Mouse (Mus musculus) lung, postnatal 0 days (tissue): ENCODE measurements around the gene Nck2. TPM values are rescaled to one million over a fixed set of nuclear protein-coding genes. Genes with fewer than 3 reads are reported as not detected.

ENCODE experiments used
- ATAC-seq: fragments of 200-750 bp; cut with Nextera tagmentation; 2 replicates; pipeline ENCODE4 v1.8.0; 2017; ENCODE audit warnings: moderate library complexity
- DNase-seq: peaks from one replicate; pipeline ENCODE4 v3.0.0-alpha.2; 2016; ENCODE audit warnings: low spot score
- H3K27ac ChIP-seq: fragments of 300-500 bp; sonication (generic); 2 replicates; pipeline ENCODE4 v1.5.1; 2014; ENCODE audit warnings: antibody characterized with exemption, mild to moderate bottlenecking, low read length, mixed read lengths
- H3K27me3 ChIP-seq: fragments of 300-500 bp; sonication (generic); replicated peaks from 2 replicates; pipeline ENCODE4 v1.6.1; 2014; ENCODE audit warnings: low read length, mixed read lengths; ENCODE audit not compliant: insufficient read depth
- H3K36me3 ChIP-seq: fragments of 300-500 bp; sonication (generic); 2 replicates; pipeline ENCODE4 v1.6.1; 2014; ENCODE audit warnings: low read length, mixed read lengths; ENCODE audit not compliant: insufficient read depth
- H3K4me1 ChIP-seq: fragments of 300-500 bp; sonication (generic); 2 replicates; pipeline ENCODE4 v1.6.1; 2014; ENCODE audit warnings: antibody characterized with exemption, low read depth, low read length, mixed read lengths; ENCODE audit not compliant: insufficient read depth
- H3K4me2 ChIP-seq: fragments of 300-500 bp; sonication (generic); replicated peaks from 2 replicates; pipeline ENCODE4 v1.6.1; 2014; ENCODE audit warnings: low read depth, mild to moderate bottlenecking, low read length, moderate library complexity, mixed read lengths
- H3K4me3 ChIP-seq: fragments of 300-500 bp; sonication (generic); 2 replicates; pipeline ENCODE4 v1.5.1; 2014; ENCODE audit warnings: low read depth, low read length
- H3K9ac ChIP-seq: fragments of 300-500 bp; sonication (generic); replicated peaks from 2 replicates; pipeline ENCODE4 v1.6.1; 2014; ENCODE audit warnings: low read depth, mild to moderate bottlenecking
- H3K9me3 ChIP-seq: fragments of 300-500 bp; sonication (generic); 2 replicates; pipeline ENCODE4 v1.6.1; 2016; ENCODE audit warnings: low read length, mixed read lengths
- CTCF ChIP-seq: IDR thresholded peaks from 2 replicates; pipeline ENCODE4 v1.5.1; 2016; ENCODE audit warnings: antibody characterized with exemption, mild to moderate bottlenecking
- EP300 ChIP-seq: IDR thresholded peaks from 2 replicates; pipeline ENCODE4 v1.6.1; 2016; ENCODE audit warnings: antibody characterized with exemption, mild to moderate bottlenecking, control low read depth
- WGBS: fragments of 180-500 bp; shearing (Covaris S2); extraction: QIAGEN DNeasy Blood & Tissue Kit; methylation state at CpG from one replicate; pipeline ENCODE4 v1.1.7; 2014; 5-methylcytosine and 5-hydroxymethylcytosine counted together
- polyA plus RNA-seq: library from polyadenylated mRNA; unstranded; fragments of >200 nt; fragmentation: Nextera tagmentation; extraction: Ambion mirVana; gene quantifications from 2 replicates; pipeline ENCODE4 v1.2.1, GENCODE M21; 2015

The Nck2 gene
- polyA plus RNA-seq, 1 experiment from 2014 or later: 34.0 TPM

- H3K9me3 ChIP-seq: no peaks in the 10 kb centered on the region
- H3K27ac ChIP-seq: no peak overlapping the region
- DNase-seq: no peak
- no peaks in the 10 kb centered on the region; the same call in 1 of the 2 replicates for H3K4me1 ChIP-seq
- no peaks in the 10 kb centered on the region for H3K36me3 ChIP-seq
- WGBS: 38% methylated on average over 4 of the region's 4 CpGs
- no peak overlapping the region for H3K4me2 ChIP-seq
- H3K27me3 ChIP-seq: no peaks in the 10 kb centered on the region
- H3K9ac ChIP-seq: no peak overlapping the region
- no peak for ATAC-seq
- H3K4me3 ChIP-seq: no peak overlapping the region
- TF ChIP-seq EP300: no peak
- TF ChIP-seq CTCF: no peak
Measured at GRCm38 (mm10) chr1:43594738-43595137, 150.4 kb downstream of the Nck2 start.

- Histone ChIP-seq H3K36me3 (no peaks in the 10 kb centered on the region), H3K27ac (no peak overlapping the region), H3K4me2 (no peak overlapping the region), H3K4me1 (no peaks in the 10 kb centered on the region), H3K9me3 (no peaks in the 10 kb centered on the region), H3K27me3 (no peaks in the 10 kb centered on the region), H3K4me3 (no peak overlapping the region), H3K9ac (no peak overlapping the region)
- TF ChIP-seq EP300: no peak
- TF ChIP-seq CTCF: no peak
- no peak for ATAC-seq
- no peak for DNase-seq
Measured at GRCm38 (mm10) chr1:43597731-43598130, 153.4 kb downstream of the Nck2 start.

GRCm38 (mm10) chr1:43599483-43599882, 155.1 kb downstream of the Nck2 start:
- H3K27ac ChIP-seq: no peak overlapping the region
- no peak overlapping the region for H3K4me3 ChIP-seq
- no peak overlapping the region for H3K4me2 ChIP-seq
- H3K4me1 ChIP-seq: no peaks in the 10 kb centered on the region
- no peaks in the 10 kb centered on the region for H3K36me3 ChIP-seq
- no peaks in the 10 kb centered on the region for H3K27me3 ChIP-seq
- no peak overlapping the region for H3K9ac ChIP-seq
- DNase-seq: no peak
- TF ChIP-seq CTCF (no peak), EP300 (no peak)
- no peaks in the 10 kb centered on the region for H3K9me3 ChIP-seq
- no peak for ATAC-seq

GRCm38 (mm10) chr1:43601054-43601453, 156.7 kb downstream of the Nck2 start:
- Histone ChIP-seq H3K27ac (no peak overlapping the region), H3K27me3 (no peaks in the 10 kb centered on the region), H3K4me2 (no peak overlapping the region), H3K9ac (no peak overlapping the region), H3K4me3 (no peak overlapping the region), H3K4me1 (no peaks in the 10 kb centered on the region), H3K36me3 (no peaks in the 10 kb centered on the region), H3K9me3 (no peaks in the 10 kb centered on the region)
- TF ChIP-seq EP300: no peak
- no peak for TF ChIP-seq CTCF
- DNase-seq (no peak), ATAC-seq (no peak)
- WGBS: 30% methylated on average over 8 of the region's 8 CpGs

GRCm38 (mm10) chr1:43615948-43616347, 171.6 kb downstream of the Nck2 start:
- no peak for DNase-seq

More at GRCm38 (mm10) chr1:43615948-43616347, 171.6 kb downstream of the Nck2 start:
- no peak overlapping the region for H3K4me2 ChIP-seq
- H3K9me3 ChIP-seq: no peaks in the 10 kb centered on the region
- no peaks in the 10 kb centered on the region for H3K27me3 ChIP-seq
- no peaks in the 10 kb centered on the region for H3K36me3 ChIP-seq
- no peak overlapping the region for H3K9ac ChIP-seq
- TF ChIP-seq EP300: no peak
- no peak for TF ChIP-seq CTCF
- 31% methylated on average over 4 of the region's 4 CpGs for WGBS
- H3K4me3 ChIP-seq: no peak overlapping the region
- no peaks in the 10 kb centered on the region for H3K4me1 ChIP-seq
- no peak overlapping the region for H3K27ac ChIP-seq
- no peak for ATAC-seq

Other genes with a start within 250 kb of the Nck2 start
- 21.0 and 22.3 TPM in 2 replicates for gene Fhl2, start 247.6 kb upstream of the Nck2 start, polyA plus RNA-seq